ENCODE assay signal across 22 mouse cellular contexts in genomic region chr5:75623520-75623919, GRCm38 (mm10). TPM values are rescaled to one million over a fixed set of nuclear protein-coding genes. Genes with fewer than 3 reads are reported as not detected.
A peak's percentile ranks its signal among the peaks of the same experiment; 100 is the strongest.
DNase-seq lines count a peak whose midpoint lies in the region; ATAC-seq and TF ChIP-seq lines count a peak whose summit lies in the region.
"Had no signal": no experiment of that assay in that cellular context is flagged by ENCODE, and none has a peak within 500 bp of the region (broad histone marks: within the 10 kb centered on the region; RNA-seq: fewer than 3 reads in every experiment).

No protein-coding gene starts in this region.

- no peak overlapping the region for H3K4me3 ChIP-seq in liver, embryonic 12.5 days
- H3K4me3 ChIP-seq in liver, embryonic 16.5 days (ENCODE audit: low read depth, low read length): no peak overlapping the region
- H3K4me3 ChIP-seq in small intestine, adult 2 months (ENCODE audit: low read depth, low read length): no peak overlapping the region
- H3K4me3 ChIP-seq: embryonic facial prominence, embryonic 12.5 days; forebrain, embryonic 15.5 days; heart, adult 2 months; heart, embryonic 15.5 days; hindbrain, embryonic 10.5 days had no signal

- H3K9ac ChIP-seq in liver, embryonic 12.5 days: no peak overlapping the region
- H3K9ac ChIP-seq in liver, embryonic 16.5 days (ENCODE audit: low read depth, low read length): no peak overlapping the region
- H3K9ac ChIP-seq: embryonic facial prominence, embryonic 12.5 days; forebrain, embryonic 15.5 days; heart, embryonic 15.5 days; hindbrain, embryonic 14.5 days had no signal

- WGBS in liver, embryonic 12.5 days (ENCODE audit: insufficient replicate concordance): 63% methylated on average over 1 of the region's 1 CpGs
- WGBS in liver, embryonic 16.5 days (ENCODE audit: insufficient replicate concordance): 80% methylated on average over 1 of the region's 1 CpGs
- 96% methylated on average over 1 of the region's 1 CpGs for WGBS in small intestine, adult 2 months

- H3K4me1 ChIP-seq in liver, embryonic 12.5 days: peaks cover 26% of the 10 kb centered on the region
- peaks cover 9% of the 10 kb centered on the region for H3K4me1 ChIP-seq in liver, embryonic 16.5 days (ENCODE audit: control insufficient read depth, low read depth, low read length)
- peaks cover 6% of the 10 kb centered on the region; the same call in 1 of the 2 replicates for H3K4me1 ChIP-seq in small intestine, adult 2 months (ENCODE audit: control insufficient read depth, insufficient read depth, insufficient read length, low read length)
- H3K4me1 ChIP-seq: heart, embryonic 15.5 days had no signal

- TF ChIP-seq CTCF in small intestine, adult 2 months (IDR thresholded peaks at IDR 0.05; ENCODE audit: extremely low read depth, insufficient read length, insufficient replicate concordance, low read depth, low read length): no peak

- no peaks in the 10 kb centered on the region for H3K9me3 ChIP-seq in liver, embryonic 12.5 days (replicated peaks)
- H3K9me3 ChIP-seq in liver, embryonic 16.5 days (replicated peaks; ENCODE audit: control insufficient read depth, low read length): no peaks in the 10 kb centered on the region
- H3K9me3 ChIP-seq: embryonic facial prominence, embryonic 12.5 days; forebrain, embryonic 15.5 days; heart, embryonic 15.5 days; hindbrain, embryonic 10.5 days had no signal

- no peaks in the 10 kb centered on the region for H3K27me3 ChIP-seq in liver, embryonic 12.5 days (replicated peaks)
- no peaks in the 10 kb centered on the region for H3K27me3 ChIP-seq in liver, embryonic 16.5 days (ENCODE audit: control insufficient read depth, insufficient read depth, low read depth, low read length)
- H3K27me3 ChIP-seq in small intestine, adult 2 months (ENCODE audit: control insufficient read depth, insufficient read depth, low read length): no peaks in the 10 kb centered on the region
- H3K27me3 ChIP-seq: embryonic facial prominence, embryonic 12.5 days; forebrain, embryonic 15.5 days; heart, embryonic 15.5 days had no signal

- H3K36me3 ChIP-seq in liver, embryonic 12.5 days: peaks cover 27% of the 10 kb centered on the region; the same call in 1 of the 2 replicates
- H3K36me3 ChIP-seq in liver, embryonic 16.5 days (ENCODE audit: control insufficient read depth, insufficient read depth): peaks cover 2% of the 10 kb centered on the region
- H3K36me3 ChIP-seq in small intestine, adult 2 months (ENCODE audit: control insufficient read depth, insufficient read depth, low read length): no peaks in the 10 kb centered on the region
- H3K36me3 ChIP-seq: embryonic facial prominence, embryonic 12.5 days; heart, embryonic 15.5 days had no signal

- ATAC-seq in liver, embryonic 12.5 days: no peak
- no peak for ATAC-seq in liver, embryonic 16.5 days (ENCODE audit: low read depth)
- ATAC-seq: forebrain, embryonic 15.5 days had no signal

- DNase-seq in heart, adult 11 months: peak; percentile 65
- DNase-seq in heart, postnatal 4 days: no peak
- no peak for DNase-seq in left cerebral cortex, adult 11 months (ENCODE audit: low spot score)
- DNase-seq in adrenal gland, postnatal 4 days (ENCODE audit: low spot score in 2 of 2): no peak
- no peak for DNase-seq in ovary, postnatal 36 days (ENCODE audit: low spot score)
- DNase-seq: adrenal gland, postnatal 10 days; cerebellum, adult 11-12 months; cerebellum, adult 9-10 months; cerebellum, postnatal 25 days; gastrocnemius, postnatal 10 days; heart, adult 2 months; heart, postnatal 14 days had no signal

- peak overlapping the region; percentile 64 for H3K4me2 ChIP-seq in liver, embryonic 12.5 days
- H3K4me2 ChIP-seq in liver, embryonic 16.5 days (ENCODE audit: low read depth, low read length): peak overlapping the region; percentile 40
- H3K4me2 ChIP-seq: embryonic facial prominence, embryonic 12.5 days; forebrain, embryonic 15.5 days; heart, embryonic 11.5 days; heart, embryonic 15.5 days; hindbrain, embryonic 14.5 days had no signal

- no peak for TF ChIP-seq POLR2A in small intestine, adult 2 months (IDR thresholded peaks at IDR 0.05; ENCODE audit: low read depth, low read length)

- H3K27ac ChIP-seq in liver, embryonic 12.5 days: no peak overlapping the region
- no peak overlapping the region for H3K27ac ChIP-seq in liver, embryonic 16.5 days (ENCODE audit: low read length)
- 0 out of 2 replicates have a peak overlapping the region, but pooled peaks have one; percentile 23 for H3K27ac ChIP-seq in small intestine, adult 2 months (ENCODE audit: insufficient read depth, low read depth, low read length)
- H3K27ac ChIP-seq: embryonic facial prominence, embryonic 12.5 days; forebrain, embryonic 15.5 days; heart, adult 2 months; heart, embryonic 15.5 days; hindbrain, embryonic 10.5 days; hindbrain, embryonic 14.5 days had no signal

RNA-seq across cellular contexts. Expression of gene Kit, which starts 48.8 kb away (rescaled TPM):
- total RNA-seq in heart, postnatal 4 days (2021): 10 to 100 TPM; 14.5 to 18.4 TPM
- polyA plus RNA-seq in liver, embryonic 12.5 days (2016; fragmentation: Nextera tagmentation; extraction: Ambion mirVana): 25.6 and 25.8 TPM in 2 replicates
- 16.7 TPM in 2 replicates for polyA plus RNA-seq in liver, embryonic 16.5 days (2015; fragmentation: Nextera tagmentation; extraction: Ambion mirVana)
- 4.3 and 9.8 TPM in 2 replicates for polyA plus RNA-seq in small intestine, adult 2 months (2012; rRNA removed)
- 10 to 100 TPM; 25.1 to 28.7 TPM for total RNA-seq in adrenal gland, postnatal 4 days (2021)
- polyA plus RNA-seq: C2C12 had no signal
